Mouse (Mus musculus) lung, postnatal 0 days (tissue): ENCODE results near the gene Clcc1. TPM values are rescaled to one million over a fixed set of nuclear protein-coding genes. Genes with fewer than 3 reads are reported as not detected.
A peak's percentile ranks its signal among the peaks of the same experiment; 100 is the strongest.

Source experiments
- ATAC-seq: fragments of 200-750 bp; cut with Nextera tagmentation; 2 replicates; pipeline ENCODE4 v1.8.0; 2017; ENCODE audit warnings: moderate library complexity
- DNase-seq: peaks from one replicate; pipeline ENCODE4 v3.0.0-alpha.2; 2016; ENCODE audit warnings: low spot score
- H3K27ac ChIP-seq: fragments of 300-500 bp; sonication (generic); 2 replicates; pipeline ENCODE4 v1.5.1; 2014; ENCODE audit warnings: antibody characterized with exemption, mild to moderate bottlenecking, low read length, mixed read lengths
- H3K27me3 ChIP-seq: fragments of 300-500 bp; sonication (generic); replicated peaks from 2 replicates; pipeline ENCODE4 v1.6.1; 2014; ENCODE audit warnings: low read length, mixed read lengths; ENCODE audit not compliant: insufficient read depth
- H3K36me3 ChIP-seq: fragments of 300-500 bp; sonication (generic); 2 replicates; pipeline ENCODE4 v1.6.1; 2014; ENCODE audit warnings: low read length, mixed read lengths; ENCODE audit not compliant: insufficient read depth
- H3K4me1 ChIP-seq: fragments of 300-500 bp; sonication (generic); 2 replicates; pipeline ENCODE4 v1.6.1; 2014; ENCODE audit warnings: antibody characterized with exemption, low read depth, low read length, mixed read lengths; ENCODE audit not compliant: insufficient read depth
- H3K4me2 ChIP-seq: fragments of 300-500 bp; sonication (generic); replicated peaks from 2 replicates; pipeline ENCODE4 v1.6.1; 2014; ENCODE audit warnings: low read depth, mild to moderate bottlenecking, low read length, moderate library complexity, mixed read lengths
- H3K4me3 ChIP-seq: fragments of 300-500 bp; sonication (generic); 2 replicates; pipeline ENCODE4 v1.5.1; 2014; ENCODE audit warnings: low read depth, low read length
- H3K9ac ChIP-seq: fragments of 300-500 bp; sonication (generic); replicated peaks from 2 replicates; pipeline ENCODE4 v1.6.1; 2014; ENCODE audit warnings: low read depth, mild to moderate bottlenecking
- H3K9me3 ChIP-seq: fragments of 300-500 bp; sonication (generic); 2 replicates; pipeline ENCODE4 v1.6.1; 2016; ENCODE audit warnings: low read length, mixed read lengths
- CTCF ChIP-seq: IDR thresholded peaks from 2 replicates; pipeline ENCODE4 v1.5.1; 2016; ENCODE audit warnings: antibody characterized with exemption, mild to moderate bottlenecking
- EP300 ChIP-seq: IDR thresholded peaks from 2 replicates; pipeline ENCODE4 v1.6.1; 2016; ENCODE audit warnings: antibody characterized with exemption, mild to moderate bottlenecking, control low read depth
- WGBS: fragments of 180-500 bp; shearing (Covaris S2); extraction: QIAGEN DNeasy Blood & Tissue Kit; methylation state at CpG from one replicate; pipeline ENCODE4 v1.1.7; 2014; 5-methylcytosine and 5-hydroxymethylcytosine counted together
- polyA plus RNA-seq: library from polyadenylated mRNA; unstranded; fragments of >200 nt; fragmentation: Nextera tagmentation; extraction: Ambion mirVana; gene quantifications from 2 replicates; pipeline ENCODE4 v1.2.1, GENCODE M21; 2015

The Clcc1 gene
- polyA plus RNA-seq, 1 experiment from 2014 or later = 63.6 TPM

GRCm38 (mm10) chr3:108722036-108722872 is 68.5 kb downstream of the Clcc1 start, which contains the start of gene Gpsm2:
TSS of gene Gpsm2 (minus strand) at chr3:108722309.
- Histone ChIP-seq H3K9ac (peak within 1 kb of the TSS; percentile 50), H3K9me3 (no peaks in the 10 kb centered on the region), H3K4me1 (0 out of 2 replicates have a peak, but pooled peaks cover 3% of the 10 kb centered on the region), H3K27ac (peak within 1 kb of the TSS; percentile 73), H3K4me2 (peak within 1 kb of the TSS; percentile 80), H3K4me3 (peak within 1 kb of the TSS; percentile 74), H3K27me3 (no peaks in the 10 kb centered on the region), H3K36me3 (no peaks in the 10 kb centered on the region)
- ATAC-seq (peak; percentile 98), DNase-seq (peak; percentile 98)
- no peak for TF ChIP-seq EP300
- TF ChIP-seq CTCF = no peak
- 7% methylated on average over 49 of the region's 53 CpGs for WGBS

- ATAC-seq = no peak
- Histone ChIP-seq H3K36me3 (no peaks in the 10 kb centered on the region), H3K4me3 (no peak overlapping the region), H3K27me3 (no peaks in the 10 kb centered on the region), H3K27ac (no peak overlapping the region), H3K4me1 (no peaks in the 10 kb centered on the region), H3K9me3 (no peaks in the 10 kb centered on the region), H3K9ac (no peak overlapping the region), H3K4me2 (no peak overlapping the region)
- 79% methylated on average over 7 of the region's 7 CpGs for WGBS
- no peak for DNase-seq
- TF ChIP-seq CTCF = no peak
- no peak for TF ChIP-seq EP300
These were observed 72.7 kb downstream of the Clcc1 start for GRCm38 (mm10) chr3:108726413-108726812.

GRCm38 (mm10) chr3:108727344-108727743 is 73.6 kb downstream of the Clcc1 start:
- TF ChIP-seq CTCF = no peak
- no peak for TF ChIP-seq EP300
- Histone ChIP-seq H3K4me1 (no peaks in the 10 kb centered on the region), H3K9me3 (no peaks in the 10 kb centered on the region), H3K36me3 (no peaks in the 10 kb centered on the region), H3K4me2 (no peak overlapping the region), H3K27ac (no peak overlapping the region), H3K9ac (no peak overlapping the region), H3K4me3 (no peak overlapping the region), H3K27me3 (no peaks in the 10 kb centered on the region)
- ATAC-seq (no peak), DNase-seq (no peak)

GRCm38 (mm10) chr3:108727776-108728175 is 74.1 kb downstream of the Clcc1 start:
- DNase-seq (no peak), ATAC-seq (no peak)
- TF ChIP-seq CTCF (no peak), EP300 (no peak)
- no peaks in the 10 kb centered on the region for H3K9me3 ChIP-seq
- 81% methylated on average over 3 of the region's 3 CpGs for WGBS
- no peak overlapping the region for H3K27ac ChIP-seq
- no peak overlapping the region for H3K4me3 ChIP-seq
- no peaks in the 10 kb centered on the region for H3K4me1 ChIP-seq
- H3K9ac ChIP-seq = no peak overlapping the region
- H3K27me3 ChIP-seq = no peaks in the 10 kb centered on the region
- H3K4me2 ChIP-seq = no peak overlapping the region
- H3K36me3 ChIP-seq = no peaks in the 10 kb centered on the region

Other genes with a start within 250 kb of the Clcc1 start
- 3.4 and 3.8 TPM in 2 replicates for gene Celsr2, start 238.4 kb upstream of the Clcc1 start, polyA plus RNA-seq
- gene Sars, start 208.7 kb upstream of the Clcc1 start, polyA plus RNA-seq = 81.0 and 81.3 TPM in 2 replicates
- 6.4 and 7.9 TPM in 2 replicates for gene 1700013F07Rik, start 119.8 kb upstream of the Clcc1 start, polyA plus RNA-seq
- 32.4 and 45.7 TPM in 2 replicates for gene 5330417C22Rik, start 117.4 kb upstream of the Clcc1 start, polyA plus RNA-seq
- 41.8 and 42.7 TPM in 2 replicates for gene Tmem167b, start 91.4 kb upstream of the Clcc1 start, polyA plus RNA-seq
- 41.0 and 45.9 TPM in 2 replicates for gene Taf13, start 82.2 kb upstream of the Clcc1 start, polyA plus RNA-seq
- 7.8 and 8.2 TPM in 2 replicates for gene Wdr47, start 62.6 kb upstream of the Clcc1 start, polyA plus RNA-seq
- 22.9 and 23.7 TPM in 2 replicates for gene Gpsm2, start 68.4 kb downstream of the Clcc1 start, polyA plus RNA-seq
- 0.10 and 0.21 TPM in 2 replicates for gene Aknad1, start 85.7 kb downstream of the Clcc1 start, polyA plus RNA-seq
- 58.1 and 60.6 TPM in 2 replicates for gene Stxbp3, start 186.6 kb downstream of the Clcc1 start, polyA plus RNA-seq
- gene Fndc7, start 236.1 kb downstream of the Clcc1 start, polyA plus RNA-seq = 1.7 and 1.9 TPM in 2 replicates